Mouse (Mus musculus) forebrain, postnatal 0 days (tissue): ENCODE data around the gene Rasgrp1. TPM values are rescaled to one million over a fixed set of nuclear protein-coding genes. Genes with fewer than 3 reads are reported as not detected.

Experiments
- ATAC-seq: fragments of 200-750 bp; cut with Nextera tagmentation; 2 replicates; pipeline ENCODE4 v1.8.0; 2017; ENCODE audit warnings: mild to moderate bottlenecking, moderate library complexity
- DNase-seq: peaks from one replicate; pipeline ENCODE4 v3.0.0-alpha.2; 2015
- H3K27ac ChIP-seq: fragments of 300-500 bp; sonication (generic); 2 replicates; pipeline ENCODE4 v1.5.1; 2014; ENCODE audit warnings: low read depth, mild to moderate bottlenecking, antibody characterized with exemption, low read length, moderate library complexity, mixed read lengths
- H3K27me3 ChIP-seq: fragments of 300-500 bp; sonication (generic); 2 replicates; pipeline ENCODE4 v1.6.1; 2014; ENCODE audit warnings: mild to moderate bottlenecking, low read length, mixed read lengths; ENCODE audit not compliant: insufficient read depth
- H3K36me3 ChIP-seq: fragments of 300-500 bp; sonication (generic); 2 replicates; pipeline ENCODE4 v1.6.1; 2014; ENCODE audit warnings: mild to moderate bottlenecking, moderate library complexity; ENCODE audit not compliant: insufficient read depth
- H3K4me1 ChIP-seq: fragments of 300-500 bp; sonication (generic); 2 replicates; pipeline ENCODE4 v1.6.1; 2014; ENCODE audit warnings: antibody characterized with exemption; ENCODE audit not compliant: insufficient read depth
- H3K4me2 ChIP-seq: fragments of 300-500 bp; sonication (generic); 2 replicates; pipeline ENCODE4 v1.6.1; 2014; ENCODE audit warnings: low read depth, mild to moderate bottlenecking, moderate library complexity
- H3K4me3 ChIP-seq: fragments of 300-500 bp; sonication (generic); 2 replicates; pipeline ENCODE4 v1.5.1; 2014; ENCODE audit warnings: low read depth, low read length, mixed read lengths
- H3K9ac ChIP-seq: fragments of 300-500 bp; sonication (generic); 2 replicates; pipeline ENCODE4 v1.6.1; 2014; ENCODE audit warnings: mild to moderate bottlenecking
- H3K9me3 ChIP-seq: fragments of 300-500 bp; sonication (generic); 2 replicates; pipeline ENCODE4 v1.6.1; 2016; ENCODE audit warnings: low read length
- CTCF ChIP-seq: sonication (generic); IDR thresholded peaks from 2 replicates; pipeline ENCODE4 v1.5.1; 2016; ENCODE audit warnings: antibody characterized with exemption, control low read depth, low read depth
- WGBS: fragments of 180-500 bp; shearing (Covaris S2); extraction: QIAGEN DNeasy Blood & Tissue Kit; methylation state at CpG from one replicate; pipeline ENCODE4 v1.1.7; 2014; 5-methylcytosine and 5-hydroxymethylcytosine counted together
- polyA plus RNA-seq: library from polyadenylated mRNA; unstranded; fragments of >200 nt; fragmentation: Nextera tagmentation; extraction: Ambion mirVana; gene quantifications from 2 replicates; pipeline ENCODE4 v1.2.1, GENCODE M21; 2015
- total RNA-seq: library from RNA; depleted of rRNA; stranded (reverse); fragments of >200 nt; gene quantifications from 2 replicates; pipeline ENCODE4 v1.2.3, GENCODE M21; 2014

Gene Rasgrp1
- total and polyA plus RNA-seq, 2 experiments from 2014 or later = 9.5 to 16.6 TPM

DNA sequence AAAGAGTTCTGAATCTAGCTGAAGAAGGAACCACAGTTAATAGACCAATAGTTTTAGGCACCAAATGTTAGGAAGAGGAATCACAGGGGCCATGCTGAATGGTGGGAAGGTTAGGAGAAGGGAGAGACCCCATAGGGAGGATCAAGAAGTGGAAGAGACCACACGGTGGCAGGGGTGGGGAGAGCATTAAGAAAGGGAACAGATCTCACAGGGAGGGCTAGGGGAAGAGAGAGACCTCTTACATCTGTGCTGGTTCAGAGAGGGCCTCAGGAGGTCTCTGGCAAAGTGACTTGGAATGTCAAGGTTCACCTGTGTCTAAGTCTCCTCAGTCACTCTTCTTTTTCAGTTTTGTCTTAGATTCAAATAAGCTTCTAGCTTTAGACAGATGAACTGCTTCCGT is 30.8 kb downstream of the Rasgrp1 start:
- no peak for TF ChIP-seq CTCF
- Histone ChIP-seq H3K4me1 (0 out of 2 replicates have a peak, but pooled peaks cover 6% of the 10 kb centered on the region), H3K36me3 (no peaks in the 10 kb centered on the region), H3K27ac (peak overlapping the region; percentile 75), H3K27me3 (no peaks in the 10 kb centered on the region), H3K4me3 (no peak overlapping the region), H3K9ac (no peak overlapping the region), H3K4me2 (no peak overlapping the region; the same call in 1 of the 2 replicates), H3K9me3 (no peaks in the 10 kb centered on the region)
- DNase-seq = no peak
- peak; percentile 40 for ATAC-seq
- 36% methylated on average over 2 of the region's 2 CpGs for WGBS

DNA sequence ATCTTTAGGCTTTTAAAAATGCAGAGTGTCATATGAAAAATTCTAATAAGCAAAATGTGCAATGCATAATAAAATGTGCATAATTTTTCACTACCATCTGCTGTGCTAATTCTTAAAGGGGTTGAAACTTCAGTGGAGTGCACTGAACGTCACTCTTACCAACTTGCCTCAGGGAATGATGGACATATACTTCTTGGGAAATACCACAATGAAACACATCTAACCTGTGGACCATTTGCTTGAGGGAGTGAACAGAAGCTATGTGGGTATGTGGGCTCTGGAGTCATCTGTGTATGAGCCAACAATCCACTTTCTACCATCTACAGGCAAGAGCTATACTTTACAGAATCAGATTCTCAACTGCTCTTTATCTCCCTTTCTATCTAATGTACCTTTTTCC is 31.5 kb downstream of the Rasgrp1 start:
- whole genome bisulfite sequencing = 43% methylated on average over 1 of the region's 1 CpGs
- no peak for ATAC-seq
- TF ChIP-seq CTCF = no peak

GRCm38 (mm10) chr2:117309046-117309445 is 33.8 kb downstream of the Rasgrp1 start:
- 0 out of 2 replicates have a peak, but pooled peaks cover 6% of the 10 kb centered on the region for H3K4me1 ChIP-seq
- H3K4me2 ChIP-seq = no peak overlapping the region
- no peaks in the 10 kb centered on the region for H3K9me3 ChIP-seq
- ATAC-seq (no peak), DNase-seq (no peak)
- no peak for TF ChIP-seq CTCF
- H3K9ac ChIP-seq = no peak overlapping the region
- no peaks in the 10 kb centered on the region for H3K27me3 ChIP-seq
- H3K4me3 ChIP-seq = no peak overlapping the region
- H3K36me3 ChIP-seq = no peaks in the 10 kb centered on the region
- WGBS = 73% methylated on average over 2 of the region's 2 CpGs
- no peak overlapping the region for H3K27ac ChIP-seq

More for the DNA sequence above, 31.5 kb downstream of the Rasgrp1 start:
- Histone ChIP-seq H3K9ac (no peak overlapping the region), H3K27me3 (no peaks in the 10 kb centered on the region), H3K4me2 (no peak overlapping the region), H3K36me3 (no peaks in the 10 kb centered on the region), H3K9me3 (no peaks in the 10 kb centered on the region), H3K27ac (no peak overlapping the region), H3K4me1 (0 out of 2 replicates have a peak, but pooled peaks cover 6% of the 10 kb centered on the region), H3K4me3 (no peak overlapping the region)
- peak; percentile 30 for DNase-seq

DNA sequence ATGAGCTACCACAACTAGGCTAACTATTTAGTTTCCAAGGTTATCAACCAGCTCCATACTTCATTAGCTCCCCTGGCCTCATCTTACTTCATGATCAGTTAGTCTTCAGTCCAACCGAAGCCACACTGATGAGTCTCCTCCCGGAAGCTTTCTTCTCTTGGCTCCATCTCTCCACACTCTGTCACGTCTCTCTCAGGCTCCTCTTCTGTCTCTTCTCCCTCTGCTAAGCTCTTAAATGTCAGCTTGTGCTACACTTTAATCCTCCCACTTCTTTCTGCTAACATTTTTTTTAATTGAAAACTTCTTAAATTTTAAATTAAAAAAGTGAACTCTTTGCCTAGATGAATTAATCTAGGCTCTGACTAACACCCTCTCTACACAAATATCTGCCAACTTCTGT is 34.8 kb downstream of the Rasgrp1 start:
- no peak for DNase-seq
- no peak overlapping the region for H3K9ac ChIP-seq
- no peak overlapping the region for H3K4me3 ChIP-seq
- TF ChIP-seq CTCF = no peak
- no peak overlapping the region for H3K27ac ChIP-seq
- no peaks in the 10 kb centered on the region for H3K9me3 ChIP-seq
- H3K36me3 ChIP-seq = no peaks in the 10 kb centered on the region
- H3K4me2 ChIP-seq = no peak overlapping the region
- 81% methylated on average over 3 of the region's 3 CpGs for WGBS
- no peak for ATAC-seq
- no peaks in the 10 kb centered on the region for H3K27me3 ChIP-seq
- H3K4me1 ChIP-seq = 0 out of 2 replicates have a peak, but pooled peaks cover 5% of the 10 kb centered on the region

- 89% methylated on average over 5 of the region's 5 CpGs for WGBS
- Histone ChIP-seq H3K9me3 (no peaks in the 10 kb centered on the region), H3K27ac (no peak overlapping the region), H3K4me3 (no peak overlapping the region), H3K36me3 (no peaks in the 10 kb centered on the region), H3K9ac (no peak overlapping the region), H3K4me1 (no peaks in the 10 kb centered on the region), H3K4me2 (no peak overlapping the region), H3K27me3 (no peaks in the 10 kb centered on the region)
- no peak for TF ChIP-seq CTCF
- DNase-seq (no peak), ATAC-seq (no peak)
Observed at GRCm38 (mm10) chr2:117304941-117305340, 37.9 kb downstream of the Rasgrp1 start.

DNA sequence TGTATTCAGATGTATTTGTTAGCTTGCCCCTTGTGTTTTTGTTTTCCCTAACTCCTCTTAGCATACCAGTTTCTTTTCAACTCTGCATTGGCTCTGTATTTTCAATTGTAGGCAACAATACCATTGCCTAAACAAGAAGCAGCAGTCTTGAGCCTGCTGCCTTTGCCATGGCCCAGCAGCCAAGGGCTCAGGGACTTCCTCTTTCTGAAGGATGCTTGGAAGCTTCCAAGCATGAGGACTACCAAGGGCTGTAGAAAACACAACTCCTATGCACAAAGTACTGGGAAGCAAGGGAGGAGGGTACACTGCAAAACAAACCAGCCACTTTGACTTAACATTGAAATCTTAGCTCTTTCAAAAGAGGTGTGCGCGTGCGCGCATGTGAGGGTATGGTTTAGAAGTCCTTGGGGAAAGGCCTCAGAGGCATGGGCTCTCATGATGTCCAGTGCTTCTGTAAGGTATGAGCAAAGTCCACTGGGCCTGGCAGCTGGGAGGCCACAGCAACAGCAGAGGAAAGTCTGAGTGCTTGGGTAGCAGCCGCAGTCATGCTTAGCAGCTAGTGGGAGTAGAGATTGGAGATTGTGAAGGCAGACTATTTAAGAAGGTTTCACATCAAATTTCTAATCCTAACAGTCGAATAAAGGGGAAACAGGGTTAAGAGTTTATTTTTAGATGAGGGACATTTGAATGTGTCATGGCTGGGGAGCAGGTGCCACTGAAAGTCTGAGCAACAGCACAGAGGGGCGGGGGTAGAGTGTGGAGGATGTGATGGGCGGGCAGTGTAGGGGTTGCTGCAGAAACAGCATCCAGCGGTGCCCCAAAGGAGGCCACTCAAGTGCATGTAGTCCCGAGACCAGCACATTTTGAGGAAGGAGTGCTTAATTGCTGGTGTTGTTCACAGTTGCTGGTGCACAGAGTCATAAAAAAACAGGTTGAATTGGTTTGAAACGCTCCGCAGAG is 39.1 kb downstream of the Rasgrp1 start:
- no peak for TF ChIP-seq CTCF
- H3K4me2 ChIP-seq = no peak overlapping the region
- no peaks in the 10 kb centered on the region for H3K4me1 ChIP-seq
- no peaks in the 10 kb centered on the region for H3K36me3 ChIP-seq
- DNase-seq (no peak), ATAC-seq (no peak)
- H3K27ac ChIP-seq = no peak overlapping the region
- H3K4me3 ChIP-seq = no peak overlapping the region
- H3K9me3 ChIP-seq = no peaks in the 10 kb centered on the region
- H3K9ac ChIP-seq = no peak overlapping the region
- 93% methylated on average over 12 of the region's 12 CpGs for WGBS
- no peaks in the 10 kb centered on the region for H3K27me3 ChIP-seq
